Mouse (Mus musculus): ENCODE measurements around the gene Cmss1.
"Not testable (repeated sequence)": the region's sequence is repeated elsewhere in the genome, so short reads cannot be mapped to it uniquely, and the experiment has no call there.

The Cmss1 gene

GRCm38 (mm10) chr16:57423001-57423800 is 183.5 kb downstream of the Cmss1 start:
- DNase-seq = no peak

GRCm38 (mm10) chr16:57421680-57422417 is 184.8 kb downstream of the Cmss1 start:
- DNase-seq = no peak

- no peak for DNase-seq
Observed at GRCm38 (mm10) chr16:57420773-57421556, 185.7 kb downstream of the Cmss1 start.

- DNase-seq = no peak
Observed at GRCm38 (mm10) chr16:57419881-57420280, 186.8 kb downstream of the Cmss1 start.

GRCm38 (mm10) chr16:57419332-57419731 is 187.3 kb downstream of the Cmss1 start:
- no peak for DNase-seq

- DNase-seq = no peak
Observed at GRCm38 (mm10) chr16:57417955-57418354, 188.7 kb downstream of the Cmss1 start.

GRCm38 (mm10) chr16:57417017-57417416 is 189.6 kb downstream of the Cmss1 start:
- DNase-seq = no peak

GRCm38 (mm10) chr16:57416049-57416448 is 190.6 kb downstream of the Cmss1 start:
- DNase-seq = peak; percentile 18 to 36

- no peak for DNase-seq
Observed at GRCm38 (mm10) chr16:57412766-57413165, 193.9 kb downstream of the Cmss1 start.

- no peak for DNase-seq
Observed at GRCm38 (mm10) chr16:57403825-57404224, 202.8 kb downstream of the Cmss1 start.

GRCm38 (mm10) chr16:57402910-57403309 is 203.8 kb downstream of the Cmss1 start:
- no peak for DNase-seq

GRCm38 (mm10) chr16:57401702-57402101 is 205.0 kb downstream of the Cmss1 start:
- DNase-seq = no peak

- DNase-seq = no peak
Observed at GRCm38 (mm10) chr16:57399566-57399965, 207.1 kb downstream of the Cmss1 start.

- peak; percentile 79 to 85 for DNase-seq
Observed at GRCm38 (mm10) chr16:57398387-57399214, 208.1 kb downstream of the Cmss1 start.

GRCm38 (mm10) chr16:57397845-57398244 is 208.8 kb downstream of the Cmss1 start:
- DNase-seq = no peak

- no peak for DNase-seq
Observed at GRCm38 (mm10) chr16:57396249-57396648, 210.4 kb downstream of the Cmss1 start.

- no peak for DNase-seq
Observed at GRCm38 (mm10) chr16:57393161-57393560, 213.5 kb downstream of the Cmss1 start.

GRCm38 (mm10) chr16:57392461-57392860 is 214.2 kb downstream of the Cmss1 start:
- DNase-seq = no peak

GRCm38 (mm10) chr16:57391171-57391570 is 215.5 kb downstream of the Cmss1 start:
- DNase-seq = not testable (repeated sequence)

GRCm38 (mm10) chr16:57389566-57390251 is 217.0 kb downstream of the Cmss1 start:
- no peak for DNase-seq

- no peak for DNase-seq
Observed at GRCm38 (mm10) chr16:57384274-57384673, 222.4 kb downstream of the Cmss1 start.

Measured in cerebellum, postnatal 14 days (tissue).